Mouse (Mus musculus): Measurements from ENCODE around the gene Tmem132e. TPM values are rescaled to one million over a fixed set of nuclear protein-coding genes. Genes with fewer than 3 reads are reported as not detected.

Tmem132e gene
- polyA plus RNA-seq, 1 experiment, result not detected

DNA sequence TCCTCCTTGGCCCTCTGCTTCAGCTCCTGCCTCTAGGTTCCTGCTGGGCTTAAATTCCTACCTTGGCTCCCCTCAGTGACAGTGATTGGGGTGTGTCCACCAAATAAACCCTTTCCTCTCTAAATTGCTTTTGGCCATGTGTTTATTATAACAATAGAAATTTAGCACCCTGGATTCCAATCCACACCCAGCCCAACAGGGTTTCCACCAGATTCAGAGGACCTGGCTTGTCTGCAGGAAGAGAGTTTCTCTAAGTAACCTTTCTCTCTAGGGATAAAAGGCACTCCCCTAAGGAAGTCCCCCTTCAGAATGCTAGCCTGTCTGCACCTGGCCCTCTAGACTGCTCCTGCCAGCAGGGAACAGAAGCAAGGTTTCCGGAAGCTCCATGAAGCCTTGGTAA lies 82.4 kb downstream of the Tmem132e start:
- no peak overlapping the region for H3K27ac ChIP-seq (ENCODE audit: insufficient read depth, low read depth, low read length)
- no peak overlapping the region for H3K4me3 ChIP-seq (ENCODE audit: insufficient read depth, low read length)
- no peaks in the 10 kb centered on the region for H3K4me1 ChIP-seq (ENCODE audit: control insufficient read depth, insufficient read depth, low read length)
- TF ChIP-seq POLR2A (IDR thresholded peaks at IDR 0.05; ENCODE audit: borderline replicate concordance, low read depth, low read length) (no peak), CTCF (IDR thresholded peaks at IDR 0.05; ENCODE audit: low read depth, low read length) (no peak)

DNA sequence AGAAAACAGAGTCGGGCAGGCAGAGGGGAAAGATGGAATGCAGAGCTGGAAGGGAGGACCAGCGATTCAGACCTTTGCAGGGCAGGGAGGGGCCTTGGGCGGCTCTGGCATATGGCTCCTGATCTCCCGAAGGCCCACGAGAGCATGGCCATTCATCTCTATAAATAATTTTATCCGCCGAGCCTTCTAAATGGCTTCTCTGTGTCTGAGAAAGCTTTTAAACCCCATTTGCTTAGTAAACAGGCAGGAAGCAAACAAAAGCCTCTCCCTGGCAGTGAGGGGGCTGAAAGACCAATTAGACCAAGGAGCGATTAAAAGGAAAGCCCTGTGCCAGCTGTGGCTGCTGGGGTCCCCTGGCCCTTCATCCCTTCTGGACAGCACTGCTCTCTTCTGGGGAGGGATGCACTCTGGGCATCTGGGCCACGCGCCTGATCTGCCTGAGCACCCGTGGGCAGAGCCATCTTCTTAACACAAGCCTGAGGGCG lies 84.5 kb downstream of the Tmem132e start:
- Histone ChIP-seq H3K4me1 (ENCODE audit: control insufficient read depth, insufficient read depth, low read length) (no peaks in the 10 kb centered on the region), H3K27ac (ENCODE audit: insufficient read depth, low read depth, low read length) (no peak overlapping the region), H3K4me3 (ENCODE audit: insufficient read depth, low read length) (no peak overlapping the region)
- no peak for TF ChIP-seq POLR2A (IDR thresholded peaks at IDR 0.05; ENCODE audit: borderline replicate concordance, low read depth, low read length)
- TF ChIP-seq CTCF (IDR thresholded peaks at IDR 0.05; ENCODE audit: low read depth, low read length), result no peak

DNA sequence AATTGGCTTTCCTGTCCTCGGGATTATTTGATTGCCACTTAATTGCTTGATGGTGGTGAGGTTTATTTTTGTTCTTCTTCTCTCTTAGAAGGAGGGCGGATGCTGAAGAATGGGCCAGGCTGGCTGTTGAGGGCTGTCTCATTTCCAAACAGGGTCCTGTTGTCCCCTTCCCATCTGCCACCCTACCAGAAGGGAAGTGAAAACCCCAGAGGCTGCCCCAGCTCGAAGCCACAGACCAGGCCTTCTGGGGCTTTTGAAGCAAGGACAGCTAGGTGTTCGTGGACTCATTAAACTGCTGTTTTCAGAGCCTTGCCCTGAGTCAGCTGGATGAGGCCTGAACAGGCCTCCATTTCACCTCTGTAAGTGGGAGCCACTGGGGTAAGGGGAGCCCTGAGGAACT lies 87.4 kb downstream of the Tmem132e start:
- no peak overlapping the region for H3K27ac ChIP-seq (ENCODE audit: insufficient read depth, low read depth, low read length)
- TF ChIP-seq CTCF (IDR thresholded peaks at IDR 0.05; ENCODE audit: low read depth, low read length) (no peak), POLR2A (IDR thresholded peaks at IDR 0.05; ENCODE audit: borderline replicate concordance, low read depth, low read length) (no peak)

DNA sequence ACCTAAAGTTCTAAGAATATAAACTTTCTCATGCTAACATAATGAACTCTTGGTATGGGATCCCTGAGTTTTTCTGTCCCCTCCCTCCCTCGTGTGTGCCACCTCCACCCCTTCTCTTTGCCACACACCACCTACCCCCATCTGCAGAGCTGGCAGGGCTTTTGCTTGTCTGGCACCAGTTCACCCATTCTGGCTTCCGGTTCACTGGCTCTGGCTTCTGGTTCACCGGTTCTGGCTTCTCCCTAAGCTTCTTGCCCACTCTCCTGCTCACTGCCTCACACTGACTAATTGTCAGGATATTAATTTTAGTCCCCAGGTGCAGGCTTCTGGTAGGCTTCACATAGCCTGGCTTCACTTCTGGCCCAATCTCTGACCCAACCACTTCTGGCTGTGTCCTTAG lies 88.7 kb downstream of the Tmem132e start:
- Histone ChIP-seq H3K4me1 (ENCODE audit: control insufficient read depth, insufficient read depth, low read length) (no peaks in the 10 kb centered on the region), H3K4me3 (ENCODE audit: insufficient read depth, low read length) (no peak overlapping the region), H3K27ac (ENCODE audit: insufficient read depth, low read depth, low read length) (no peak overlapping the region)
- TF ChIP-seq POLR2A (IDR thresholded peaks at IDR 0.05; ENCODE audit: borderline replicate concordance, low read depth, low read length) (no peak), CTCF (IDR thresholded peaks at IDR 0.05; ENCODE audit: low read depth, low read length) (no peak)

More for the DNA sequence above, 87.4 kb downstream of the Tmem132e start:
- Histone ChIP-seq H3K4me1 (ENCODE audit: control insufficient read depth, insufficient read depth, low read length) (no peaks in the 10 kb centered on the region), H3K4me3 (ENCODE audit: insufficient read depth, low read length) (no peak overlapping the region)

DNA sequence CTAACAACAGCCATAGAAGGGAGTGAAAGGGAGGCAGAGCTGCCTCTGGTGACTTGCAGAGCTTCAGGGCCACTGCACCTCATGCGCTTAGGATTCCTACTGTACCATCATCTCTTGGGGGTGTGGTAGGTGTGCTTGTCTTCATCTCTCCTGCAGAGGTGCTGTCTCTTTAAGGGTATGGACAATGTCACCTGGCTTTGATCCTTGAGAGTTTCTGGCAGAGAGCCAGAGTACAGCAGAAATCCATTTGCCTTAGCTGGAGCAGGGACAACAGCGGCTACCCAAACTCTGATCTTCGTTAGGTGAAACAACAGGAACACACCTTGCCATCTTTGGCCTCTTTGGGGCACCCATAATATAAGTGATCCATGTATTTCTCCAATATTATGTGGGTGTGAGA lies 92.2 kb downstream of the Tmem132e start:
- Histone ChIP-seq H3K4me1 (ENCODE audit: control insufficient read depth, insufficient read depth, low read length) (no peaks in the 10 kb centered on the region), H3K4me3 (ENCODE audit: insufficient read depth, low read length) (no peak overlapping the region), H3K27ac (ENCODE audit: insufficient read depth, low read depth, low read length) (no peak overlapping the region)
- TF ChIP-seq POLR2A (IDR thresholded peaks at IDR 0.05; ENCODE audit: borderline replicate concordance, low read depth, low read length), result no peak
- no peak for TF ChIP-seq CTCF (IDR thresholded peaks at IDR 0.05; ENCODE audit: low read depth, low read length)

DNA sequence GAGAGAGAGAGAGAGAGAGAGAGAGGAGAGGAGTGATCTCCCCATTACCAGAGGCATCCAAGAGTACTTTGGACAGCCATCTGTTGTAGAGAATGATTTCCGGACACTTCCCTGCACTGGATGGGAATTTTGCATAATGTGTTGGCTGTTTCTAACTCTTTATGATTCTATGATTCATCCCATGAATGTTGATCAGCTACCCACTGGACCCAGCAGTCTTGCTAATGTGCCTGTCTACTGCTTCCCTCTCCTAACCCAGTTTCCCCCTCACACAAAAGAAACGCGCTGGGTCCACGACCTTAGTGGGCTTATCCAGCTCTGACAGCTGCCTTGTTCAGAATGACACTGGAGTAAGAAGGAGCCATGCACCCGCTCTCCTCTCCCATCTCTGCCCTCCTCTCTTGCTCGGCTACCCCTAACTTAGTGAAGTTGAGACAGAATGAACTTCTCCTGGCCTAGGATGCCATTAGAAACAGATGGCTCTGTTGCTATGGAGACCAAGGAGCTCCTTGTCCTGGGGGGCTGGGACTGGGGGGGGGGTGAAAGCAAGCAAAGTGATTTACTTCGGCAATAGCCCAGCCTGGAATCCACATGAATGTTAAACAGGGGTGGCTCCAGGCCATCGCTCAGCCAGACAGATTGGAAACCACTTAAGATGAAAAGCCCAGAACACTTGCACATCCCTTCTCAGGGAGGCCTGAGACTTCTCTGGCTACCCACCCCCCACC lies 98.8 kb downstream of the Tmem132e start:
- Histone ChIP-seq H3K27ac (ENCODE audit: insufficient read depth, low read depth, low read length) (no peak overlapping the region), H3K4me3 (ENCODE audit: insufficient read depth, low read length) (no peak overlapping the region), H3K4me1 (ENCODE audit: control insufficient read depth, insufficient read depth, low read length) (no peaks in the 10 kb centered on the region)
- TF ChIP-seq POLR2A (IDR thresholded peaks at IDR 0.05; ENCODE audit: borderline replicate concordance, low read depth, low read length) (no peak), CTCF (IDR thresholded peaks at IDR 0.05; ENCODE audit: low read depth, low read length) (no peak)

DNA sequence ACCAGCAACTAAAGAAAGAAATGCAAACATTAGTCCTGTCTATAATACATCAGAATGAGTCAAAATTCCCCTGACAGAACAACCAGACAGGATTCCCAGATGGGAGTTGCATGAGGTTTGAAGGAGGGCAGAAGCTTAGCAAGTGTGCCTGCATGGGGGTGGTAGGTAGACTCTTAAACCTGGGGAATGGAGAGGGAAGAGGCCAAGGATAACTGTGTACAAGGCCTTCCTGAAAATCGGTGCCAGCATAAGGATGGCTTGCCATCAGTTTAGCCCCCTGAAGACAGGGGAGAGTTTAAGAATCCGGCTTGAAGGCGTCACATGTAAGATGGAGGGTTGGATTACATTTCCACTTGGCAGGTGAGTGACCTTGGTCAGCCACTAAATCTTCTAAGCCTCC lies 102.2 kb downstream of the Tmem132e start:
- Histone ChIP-seq H3K27ac (ENCODE audit: insufficient read depth, low read depth, low read length) (no peak overlapping the region), H3K4me1 (ENCODE audit: control insufficient read depth, insufficient read depth, low read length) (no peaks in the 10 kb centered on the region), H3K4me3 (ENCODE audit: insufficient read depth, low read length) (no peak overlapping the region)
- no peak for TF ChIP-seq POLR2A (IDR thresholded peaks at IDR 0.05; ENCODE audit: borderline replicate concordance, low read depth, low read length)
- TF ChIP-seq CTCF (IDR thresholded peaks at IDR 0.05; ENCODE audit: low read depth, low read length), result no peak

Other genes starting within 250 kb of the Tmem132e start
- gene Ccl1, start 83.2 kb upstream of the Tmem132e start, polyA plus RNA-seq (2012; ENCODE audit: insufficient read depth, insufficient read length, missing spikeins), result not detected in 2 replicates

Measured in bone marrow macrophage, adult 2 months (primary cell).